In the genomic region with DNA sequence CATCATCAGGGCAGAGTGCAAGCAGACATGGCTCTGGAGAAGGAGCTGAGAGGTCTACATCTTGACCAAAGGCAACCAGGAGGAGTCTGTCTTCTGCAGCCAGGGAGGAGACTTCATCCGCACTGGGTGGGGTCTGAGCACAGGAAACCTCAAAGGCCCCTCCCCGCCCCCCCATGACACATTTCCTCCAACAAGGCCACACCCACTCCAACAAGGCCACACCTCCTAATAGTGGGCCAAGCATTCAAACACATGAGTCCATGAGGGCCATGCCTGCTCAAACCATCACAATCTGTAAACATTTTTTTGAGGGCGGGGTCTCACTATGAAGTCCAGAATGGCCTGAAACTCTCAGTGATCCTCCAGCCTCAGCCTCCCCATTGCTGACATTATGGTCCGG, we compare ENCODE assay signal across 25 mouse cellular contexts. TPM values are rescaled to one million over a fixed set of nuclear protein-coding genes. Genes with fewer than 3 reads are reported as not detected.
A peak's percentile ranks its signal among the peaks of the same experiment; 100 is the strongest.
DNase-seq lines count a peak whose midpoint lies in the region; ATAC-seq and TF ChIP-seq lines count a peak whose summit lies in the region.
"Had no signal": no experiment of that assay in that cellular context is flagged by ENCODE, and none has a peak within 500 bp of the region (broad histone marks: within the 10 kb centered on the region; RNA-seq: fewer than 3 reads in every experiment).

No protein-coding gene starts in this region.

- WGBS in stomach, postnatal 0 days, result 87% methylated on average over 4 of the region's 4 CpGs

- no peak overlapping the region for H3K27ac ChIP-seq in stomach, postnatal 0 days (replicated peaks)

- TF ChIP-seq EP300 in stomach, postnatal 0 days (optimal IDR thresholded peaks at IDR 0.05), result no peak

- H3K9ac ChIP-seq in stomach, postnatal 0 days (ENCODE audit: low read length), result no peak overlapping the region

- no peak overlapping the region for H3K4me2 ChIP-seq in stomach, postnatal 0 days (replicated peaks; ENCODE audit: low read depth)

- no peaks in the 10 kb centered on the region for H3K4me1 ChIP-seq in stomach, postnatal 0 days (replicated peaks; ENCODE audit: control insufficient read depth, insufficient read depth)

- H3K27me3 ChIP-seq in stomach, postnatal 0 days (ENCODE audit: control insufficient read depth, insufficient read depth, low read length), result no peaks in the 10 kb centered on the region
- H3K27me3 ChIP-seq: Patski had no signal

- H3K4me3 ChIP-seq in stomach, postnatal 0 days (ENCODE audit: low read depth, low read length), result no peak overlapping the region

- TF ChIP-seq CTCF in stomach, postnatal 0 days (IDR thresholded peaks at IDR 0.05; ENCODE audit: low read depth), result no peak

- ATAC-seq in stomach, postnatal 0 days (ENCODE audit: low FRiP score, low TSS enrichment), result peak; percentile 21; the same call in 1 of the 2 replicates
- ATAC-seq: activated CD4-positive, CD25-positive, alpha-beta regulatory T cell, adult 4 months; CD4-positive, CD25-positive, alpha-beta regulatory T cell, adult 4 months; Patski had no signal

- DNase-seq in 416B (ENCODE audit: low read depth), result peak; percentile 54
- DNase-seq in A20 (ENCODE audit: low read depth, low spot score), result peak; percentile 8
- peak; percentile 59 for DNase-seq in ZHBTc4 (ENCODE audit: low read depth, low spot score)
- DNase-seq in stomach, postnatal 0 days (ENCODE audit: low spot score), result no peak
- DNase-seq in cerebellum, postnatal 4 days (ENCODE audit: low spot score in 2 of 2), result no peak
- DNase-seq in adrenal gland, postnatal 14 days, result no peak
- no peak for DNase-seq in yolk sac, embryonic 10.5 days (ENCODE audit: low spot score)
- DNase-seq in ovary, postnatal 14 days (ENCODE audit: low spot score), result no peak
- DNase-seq: adrenal gland, adult 2 months; adrenal gland, adult 8-10 months; adrenal gland, postnatal 10 days; adrenal gland, postnatal 25 days; adrenal gland, postnatal 36 days; B cell, adult 2 months; cerebellum, adult 11 months; cerebellum, adult 11-12 months; cerebellum, adult 18-20 months; cerebellum, adult 2 months; cerebellum, adult 8-10 months; cerebellum, adult 9-10 months had no signal

- H3K36me3 ChIP-seq in stomach, postnatal 0 days (ENCODE audit: control insufficient read depth, insufficient read depth, low read length), result no peaks in the 10 kb centered on the region
- H3K36me3 ChIP-seq: G1E had no signal

- no peaks in the 10 kb centered on the region for H3K9me3 ChIP-seq in stomach, postnatal 0 days (ENCODE audit: control insufficient read depth, low read length)

RNA-seq across cellular contexts. Expression of gene Baiap2l1, which starts 21.5 kb away (rescaled TPM):
- polyA plus RNA-seq in stomach, postnatal 0 days (2015; fragmentation: Nextera tagmentation; extraction: Ambion mirVana), result 25.3 and 26.8 TPM in 2 replicates
- total RNA-seq in adrenal gland, postnatal 14 days (2021), result 6.2 and 8.2 TPM in 2 replicates
- total RNA-seq: MEL had no signal
- polyA plus RNA-seq: G1E had no signal

Comparison
In these comparisons a context has a peak if more than half of its experiments do, and no peak if none do; other contexts are left out.
1. DNase-seq: peak in 416B (single experiment), A20 (single experiment) and ZHBTc4 (single experiment); none in stomach, postnatal 0 days (single experiment), cerebellum, postnatal 4 days (0 of 2), adrenal gland, postnatal 14 days (single experiment), yolk sac, embryonic 10.5 days (single experiment) and ovary, postnatal 14 days (single experiment).